Mouse (Mus musculus) MEL (cell line): Measurements from ENCODE around the gene Cxcl17.
"Not testable (repeated sequence)": the region's sequence is repeated elsewhere in the genome, so short reads cannot be mapped to it uniquely, and the experiment has no call there.

ENCODE experiments used
- CTCF ChIP-seq, 3 experiments: IDR thresholded peaks in 2 of 3; conservative IDR thresholded peaks in 1 of 3; 2 replicates each; pipeline ENCODE4 v1.5.1; 2011 to 2012; ENCODE audit warnings: low read length in 3 of 3, low read depth in 2 of 3, mild to moderate bottlenecking in 2 of 3, improper control_type of control experiment in 1 of 3, inconsistent platforms in 1 of 3, mixed read lengths in 1 of 3, moderate library complexity in 1 of 3; ENCODE audit not compliant: control insufficient read depth in 1 of 3, insufficient read depth in 1 of 3, poor library complexity in 1 of 3, severe bottlenecking in 1 of 3
- ETS1 ChIP-seq: IDR thresholded peaks from 2 replicates; pipeline ENCODE4 v1.6.1; 2012; ENCODE audit warnings: low read depth, mild to moderate bottlenecking, inconsistent platforms, low read length, improper control_type of control experiment, moderate library complexity
- JUND ChIP-seq: IDR thresholded peaks from 2 replicates; pipeline ENCODE4 v1.6.1; 2011; ENCODE audit warnings: low read depth, mild to moderate bottlenecking, improper control_type of control experiment, low read length
- TCF12 ChIP-seq: IDR thresholded peaks from 2 replicates; pipeline ENCODE4 v1.6.1; 2014; ENCODE audit warnings: low read depth, mild to moderate bottlenecking, inconsistent platforms, low read length, improper control_type of control experiment, moderate library complexity

DNA sequence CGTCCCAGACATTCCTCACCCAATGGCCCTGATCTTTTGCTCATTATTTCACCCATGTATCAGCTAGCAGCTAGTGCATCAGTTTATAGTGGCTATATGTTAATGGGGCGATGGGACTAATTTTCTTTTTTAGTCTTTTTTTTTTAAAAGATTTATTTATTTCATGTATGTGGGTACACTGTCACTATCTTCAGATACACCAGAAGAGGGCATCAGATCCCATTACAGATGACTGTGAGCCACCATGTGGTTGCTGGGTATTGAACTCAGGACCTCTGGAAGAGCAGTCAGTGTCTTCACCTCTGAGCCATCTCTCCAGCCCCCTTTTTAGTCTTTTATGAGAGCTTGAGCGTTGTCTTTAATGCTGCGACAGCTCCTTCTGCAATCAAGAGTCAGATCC lies 13.7 kb upstream of the Cxcl17 start:
- TF ChIP-seq ETS1; TCF12; JUND; CTCF (IDR thresholded peaks at IDR 0.05 in 2 of 3, conservative IDR thresholded peaks at IDR 0.05 in 1 of 3; ENCODE audit: control insufficient read depth in 1 of 3, insufficient read depth in 1 of 3, low read depth in 2 of 3, low read length in 3 of 3, poor library complexity in 1 of 3, severe bottlenecking in 1 of 3): not testable (repeated sequence)
